Mouse (Mus musculus): Measurements from ENCODE around the gene Degs2. TPM values are rescaled to one million over a fixed set of nuclear protein-coding genes. Genes with fewer than 3 reads are reported as not detected.

The Degs2 gene
- polyA plus RNA-seq (2014; fragmentation: Illumina TruSeq; extraction: RNeasy Lipid Tissue Mini Kit (QIAGEN cat#74804); ENCODE audit: low read depth, low replicate concordance): 11.0 TPM

DNA sequence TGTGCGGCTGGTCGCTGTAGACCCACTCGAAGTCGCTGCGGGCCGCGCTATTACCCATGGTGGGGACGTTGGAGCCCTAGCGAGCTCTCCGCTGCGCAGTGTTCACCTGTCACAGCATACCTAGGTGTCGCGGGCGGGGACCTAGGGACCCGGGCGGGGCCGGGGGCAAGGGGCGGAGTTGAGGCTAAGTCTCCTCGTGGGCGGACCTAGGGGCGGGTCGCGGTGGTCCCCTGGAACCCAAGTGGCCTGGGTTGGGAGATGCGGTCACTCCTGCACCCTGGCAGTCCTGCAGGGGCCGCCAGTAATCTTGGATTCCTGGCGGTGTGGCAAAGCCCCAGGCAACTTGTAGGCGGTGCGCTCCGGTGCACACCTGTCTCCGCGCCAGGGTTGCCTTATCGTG, at the start of gene Degs2:
TSS of gene Degs2 (minus strand) at position 131 of the 400 bp plus-strand sequence.

Other genes with a start within 250 kb of the Degs2 start
- 27.6 TPM for gene Evl, start 147.6 kb downstream of the Degs2 start, polyA plus RNA-seq (2014; fragmentation: Illumina TruSeq; extraction: RNeasy Lipid Tissue Mini Kit (QIAGEN cat#74804); ENCODE audit: low read depth, low replicate concordance)
- gene Yy1, start 90.7 kb upstream of the Degs2 start, polyA plus RNA-seq (2014; fragmentation: Illumina TruSeq; extraction: RNeasy Lipid Tissue Mini Kit (QIAGEN cat#74804); ENCODE audit: low read depth, low replicate concordance): 36.1 TPM
- gene Slc25a29, start 133.6 kb upstream of the Degs2 start, polyA plus RNA-seq (2014; fragmentation: Illumina TruSeq; extraction: RNeasy Lipid Tissue Mini Kit (QIAGEN cat#74804); ENCODE audit: low read depth, low replicate concordance): 29.4 TPM
- gene Slc25a47, start 133.7 kb upstream of the Degs2 start, polyA plus RNA-seq (2014; fragmentation: Illumina TruSeq; extraction: RNeasy Lipid Tissue Mini Kit (QIAGEN cat#74804); ENCODE audit: low read depth, low replicate concordance): 37.2 TPM
- gene Wdr25, start 191.3 kb upstream of the Degs2 start, polyA plus RNA-seq (2014; fragmentation: Illumina TruSeq; extraction: RNeasy Lipid Tissue Mini Kit (QIAGEN cat#74804); ENCODE audit: low read depth, low replicate concordance): 23.3 TPM
- 354 TPM for gene Wars, start 191.9 kb upstream of the Degs2 start, polyA plus RNA-seq (2014; fragmentation: Illumina TruSeq; extraction: RNeasy Lipid Tissue Mini Kit (QIAGEN cat#74804); ENCODE audit: low read depth, low replicate concordance)